Mouse (Mus musculus) intestine, embryonic 14.5 days (tissue): ENCODE data around the gene Blmh. TPM values are rescaled to one million over a fixed set of nuclear protein-coding genes. Genes with fewer than 3 reads are reported as not detected.

Source experiments
- ATAC-seq: fragments of 200-750 bp; cut with Nextera tagmentation; replicated peaks from 2 replicates; pipeline ENCODE4 v1.8.0; 2017; ENCODE audit warnings: low read depth, moderate number of reproducible peaks, moderate TSS enrichment, moderate library complexity; ENCODE audit not compliant: low FRiP score, low TSS enrichment
- DNase-seq: peaks from one replicate; pipeline ENCODE4 v3.0.0-alpha.2; 2018; ENCODE audit warnings: low spot score
- H3K27ac ChIP-seq: fragments of 300-500 bp; sonication (generic); 2 replicates; pipeline ENCODE4 v1.5.1; 2014; ENCODE audit warnings: low read depth, mild to moderate bottlenecking, control low read depth
- H3K27me3 ChIP-seq: fragments of 300-500 bp; sonication (generic); replicated peaks from 2 replicates; pipeline ENCODE4 v1.6.1; 2014; ENCODE audit warnings: low read length, control low read depth; ENCODE audit not compliant: control insufficient read depth, insufficient read depth
- H3K36me3 ChIP-seq: fragments of 300-500 bp; sonication (generic); 2 replicates; pipeline ENCODE4 v1.6.1; 2014; ENCODE audit warnings: low read length, control low read depth; ENCODE audit not compliant: control insufficient read depth, insufficient read depth
- H3K4me1 ChIP-seq: fragments of 300-500 bp; sonication (generic); replicated peaks from 2 replicates; pipeline ENCODE4 v1.6.1; 2014; ENCODE audit warnings: low read length, control low read depth, mixed read lengths; ENCODE audit not compliant: control insufficient read depth, insufficient read depth
- H3K4me2 ChIP-seq: fragments of 300-500 bp; sonication (generic); 2 replicates; pipeline ENCODE4 v1.6.1; 2014; ENCODE audit warnings: low read length
- H3K4me3 ChIP-seq: fragments of 300-500 bp; sonication (generic); 2 replicates; pipeline ENCODE4 v1.5.1; 2014; ENCODE audit warnings: low read depth, low read length, control low read depth, mixed read lengths
- H3K9ac ChIP-seq: fragments of 300-500 bp; sonication (generic); 2 replicates; pipeline ENCODE4 v1.6.1; 2014; ENCODE audit warnings: mild to moderate bottlenecking, low read length
- H3K9me3 ChIP-seq: fragments of 300-500 bp; sonication (generic); 2 replicates; pipeline ENCODE4 v1.6.1; 2016; ENCODE audit warnings: low read length, control low read depth; ENCODE audit not compliant: control insufficient read depth
- WGBS: fragments of 180-500 bp; shearing (Covaris S2); extraction: QIAGEN DNeasy Blood & Tissue Kit; methylation state at CpG from one replicate; pipeline ENCODE4 v1.1.7; 2014; 5-methylcytosine and 5-hydroxymethylcytosine counted together
- polyA plus RNA-seq: library from polyadenylated mRNA; unstranded; fragments of >200 nt; fragmentation: Nextera tagmentation; extraction: Ambion mirVana; gene quantifications from 2 replicates; pipeline ENCODE4 v1.2.1, GENCODE M21; 2014

Blmh gene
- polyA plus RNA-seq, 1 experiment from 2014 or later = 101 TPM

- ATAC-seq = no peak
- Histone ChIP-seq H3K4me3 (no peak overlapping the region), H3K9me3 (no peaks in the 10 kb centered on the region), H3K4me1 (no peaks in the 10 kb centered on the region), H3K27me3 (no peaks in the 10 kb centered on the region), H3K27ac (no peak overlapping the region), H3K36me3 (no peaks in the 10 kb centered on the region), H3K9ac (no peak overlapping the region), H3K4me2 (no peak overlapping the region)
- DNase-seq = no peak
- WGBS = 71% methylated on average over 5 of the region's 5 CpGs
Observed at GRCm38 (mm10) chr11:76936578-76936977, 12.0 kb downstream of the Blmh start.

GRCm38 (mm10) chr11:76944839-76945238 is 20.2 kb downstream of the Blmh start:
- peak overlapping the region; percentile 85 for H3K9ac ChIP-seq
- H3K4me2 ChIP-seq = peak overlapping the region; percentile 89
- DNase-seq (no peak), ATAC-seq (no peak)
- WGBS = 69% methylated on average over 6 of the region's 6 CpGs
- no peaks in the 10 kb centered on the region for H3K9me3 ChIP-seq
- H3K36me3 ChIP-seq = peaks cover 16% of the 10 kb centered on the region; the same call in 1 of the 2 replicates
- peak overlapping the region; percentile 91 for H3K4me3 ChIP-seq
- no peaks in the 10 kb centered on the region for H3K27me3 ChIP-seq
- H3K27ac ChIP-seq = peak overlapping the region; percentile 88
- H3K4me1 ChIP-seq = peaks cover 9% of the 10 kb centered on the region

GRCm38 (mm10) chr11:76945386-76946202 is 21.0 kb downstream of the Blmh start:
- under 1% methylated on average over 54 of the region's 58 CpGs for WGBS

GRCm38 (mm10) chr11:76946203-76946585 is 21.6 kb downstream of the Blmh start:
- Histone ChIP-seq H3K36me3 (peaks cover 29% of the 10 kb centered on the region), H3K27me3 (no peaks in the 10 kb centered on the region), H3K4me1 (peaks cover 9% of the 10 kb centered on the region), H3K9ac (peak overlapping the region; percentile 85), H3K4me3 (peak overlapping the region; percentile 91), H3K27ac (0 out of 2 replicates have a peak overlapping the region, but pooled peaks have one; percentile 88), H3K9me3 (no peaks in the 10 kb centered on the region), H3K4me2 (peak overlapping the region; percentile 89)
- DNase-seq (peak; percentile 57), ATAC-seq (no peak)
- WGBS = 2% methylated on average over 8 of the region's 8 CpGs

More at GRCm38 (mm10) chr11:76945386-76946202, 21.0 kb downstream of the Blmh start:
- no peaks in the 10 kb centered on the region for H3K9me3 ChIP-seq
- peaks cover 23% of the 10 kb centered on the region; the same call in 1 of the 2 replicates for H3K36me3 ChIP-seq
- peak; percentile 98 for DNase-seq
- ATAC-seq = peak; percentile 94
- H3K9ac ChIP-seq = peak overlapping the region; percentile 85
- H3K27me3 ChIP-seq = no peaks in the 10 kb centered on the region
- H3K27ac ChIP-seq = peak overlapping the region; percentile 88
- H3K4me1 ChIP-seq = peaks cover 9% of the 10 kb centered on the region
- peak overlapping the region; percentile 89 for H3K4me2 ChIP-seq
- peak overlapping the region; percentile 91 for H3K4me3 ChIP-seq

- H3K9me3 ChIP-seq = no peaks in the 10 kb centered on the region
- H3K36me3 ChIP-seq = peaks cover 84% of the 10 kb centered on the region
- no peak overlapping the region for H3K27ac ChIP-seq
- no peak overlapping the region for H3K9ac ChIP-seq
- no peak overlapping the region for H3K4me3 ChIP-seq
- no peaks in the 10 kb centered on the region for H3K4me1 ChIP-seq
- 91% methylated on average over 2 of the region's 2 CpGs for WGBS
- DNase-seq (no peak), ATAC-seq (no peak)
- H3K4me2 ChIP-seq = no peak overlapping the region
- H3K27me3 ChIP-seq = no peaks in the 10 kb centered on the region
Observed at GRCm38 (mm10) chr11:76953536-76953935, 28.9 kb downstream of the Blmh start.

- no peaks in the 10 kb centered on the region for H3K4me1 ChIP-seq
- DNase-seq = no peak
- no peak overlapping the region for H3K4me3 ChIP-seq
- no peaks in the 10 kb centered on the region for H3K9me3 ChIP-seq
- no peak overlapping the region for H3K4me2 ChIP-seq
- no peaks in the 10 kb centered on the region for H3K27me3 ChIP-seq
- H3K27ac ChIP-seq = no peak overlapping the region
- peaks cover 91% of the 10 kb centered on the region for H3K36me3 ChIP-seq
- ATAC-seq = no peak
- no peak overlapping the region for H3K9ac ChIP-seq
- WGBS = 92% methylated on average over 3 of the region's 3 CpGs
Observed at GRCm38 (mm10) chr11:76965703-76966102, 41.1 kb downstream of the Blmh start.

GRCm38 (mm10) chr11:76970328-76970727 is 45.7 kb downstream of the Blmh start:
- no peak overlapping the region for H3K4me2 ChIP-seq
- no peak overlapping the region for H3K9ac ChIP-seq
- peaks cover 95% of the 10 kb centered on the region for H3K36me3 ChIP-seq
- 90% methylated on average over 2 of the region's 2 CpGs for WGBS
- H3K4me3 ChIP-seq = no peak overlapping the region
- DNase-seq = no peak
- no peaks in the 10 kb centered on the region for H3K27me3 ChIP-seq
- no peaks in the 10 kb centered on the region for H3K9me3 ChIP-seq
- H3K4me1 ChIP-seq = no peaks in the 10 kb centered on the region
- H3K27ac ChIP-seq = no peak overlapping the region
- ATAC-seq = no peak

- 88% methylated on average over 7 of the region's 7 CpGs for WGBS
Observed at GRCm38 (mm10) chr11:76974680-76975319, 50.2 kb downstream of the Blmh start.

More at GRCm38 (mm10) chr11:76974680-76975319, 50.2 kb downstream of the Blmh start:
- Histone ChIP-seq H3K9me3 (no peaks in the 10 kb centered on the region), H3K27me3 (no peaks in the 10 kb centered on the region), H3K9ac (no peak overlapping the region), H3K4me2 (no peak overlapping the region), H3K36me3 (peaks cover 87% of the 10 kb centered on the region), H3K4me3 (no peak overlapping the region), H3K4me1 (no peaks in the 10 kb centered on the region), H3K27ac (no peak overlapping the region)
- DNase-seq (no peak), ATAC-seq (no peak)
